Mouse (Mus musculus) myocyte (in vitro differentiated cells): Measurements from ENCODE around the gene Dct. TPM values are rescaled to one million over a fixed set of nuclear protein-coding genes. Genes with fewer than 3 reads are reported as not detected.

Experiments used
- H3K27me3 ChIP-seq: one replicate; pipeline ENCODE4 v1.6.1; 2011; ENCODE audit not compliant: control insufficient read depth, insufficient read depth, insufficient read length
- H3K36me3 ChIP-seq: one replicate; pipeline ENCODE4 v1.6.1; 2011; ENCODE audit not compliant: control insufficient read depth, insufficient read depth
- H3K4me2 ChIP-seq: one replicate; pipeline ENCODE4 v1.6.1; 2011; ENCODE audit warnings: low read depth, control low read depth
- H3K4me3 ChIP-seq: one replicate; pipeline ENCODE4 v1.5.1; 2011; ENCODE audit warnings: mild to moderate bottlenecking, control low read depth, moderate library complexity
- H3K79me2 ChIP-seq: one replicate; pipeline ENCODE4 v1.6.1; 2011; ENCODE audit not compliant: control insufficient read depth, insufficient read depth
- H3ac ChIP-seq: one replicate; pipeline ENCODE4 v1.6.1; 2011; ENCODE audit not compliant: control insufficient read depth, insufficient read length
- CEBPB ChIP-seq: IDR thresholded peaks from 2 replicates; pipeline ENCODE4 v1.6.1; 2011; ENCODE audit warnings: mild to moderate bottlenecking, moderate library complexity; ENCODE audit not compliant: poor library complexity, insufficient read depth, severe bottlenecking
- E2F4 ChIP-seq: IDR thresholded peaks from one replicate; pipeline ENCODE4 v1.6.1; 2011; ENCODE audit warnings: mild to moderate bottlenecking, control low read depth, moderate library complexity; ENCODE audit not compliant: insufficient read depth
- MAX ChIP-seq: IDR thresholded peaks from one replicate; pipeline ENCODE4 v1.6.1; 2011; ENCODE audit warnings: low read depth, mild to moderate bottlenecking, control low read depth
- MYOD1 ChIP-seq, 3 experiments: IDR thresholded peaks; one replicate each; pipeline ENCODE4 v1.6.1; 2011; ENCODE audit warnings: control low read depth in 2 of 3, low read depth in 2 of 3, mild to moderate bottlenecking in 2 of 3, moderate library complexity in 1 of 3; ENCODE audit not compliant: insufficient read length in 2 of 3, control insufficient read depth in 1 of 3
- MYOG ChIP-seq, 3 experiments: IDR thresholded peaks; one replicate each; pipeline ENCODE4 v1.6.1; 2011; ENCODE audit warnings: control low read depth in 2 of 3, low read depth in 2 of 3, mild to moderate bottlenecking in 2 of 3; ENCODE audit not compliant: insufficient read length in 2 of 3, control insufficient read depth in 1 of 3, insufficient read depth in 1 of 3
- POLR2A ChIP-seq: IDR thresholded peaks from one replicate; pipeline ENCODE4 v1.6.1; 2011; ENCODE audit warnings: low read depth, mild to moderate bottlenecking, control low read depth, moderate library complexity; ENCODE audit not compliant: insufficient read length
- POLR2AphosphoS2 ChIP-seq: IDR thresholded peaks from one replicate; pipeline ENCODE4 v1.6.1; 2011; ENCODE audit warnings: low read depth, control low read depth; ENCODE audit not compliant: insufficient read length
- REST ChIP-seq: IDR thresholded peaks from one replicate; pipeline ENCODE4 v1.6.1; 2011; ENCODE audit warnings: mild to moderate bottlenecking, control low read depth, moderate library complexity; ENCODE audit not compliant: insufficient read depth, insufficient read length
- SRF ChIP-seq: IDR thresholded peaks from one replicate; pipeline ENCODE4 v1.6.1; 2011; ENCODE audit warnings: low read depth; ENCODE audit not compliant: control insufficient read depth, insufficient read length
- TCF12 ChIP-seq: IDR thresholded peaks from one replicate; pipeline ENCODE4 v1.6.1; 2011; ENCODE audit warnings: mild to moderate bottlenecking, control low read depth; ENCODE audit not compliant: poor library complexity, insufficient read depth, severe bottlenecking
- TCF3 ChIP-seq: IDR thresholded peaks from one replicate; pipeline ENCODE4 v1.6.1; 2011; ENCODE audit warnings: low read depth, control low read depth; ENCODE audit not compliant: insufficient read length
- USF1 ChIP-seq: IDR thresholded peaks from one replicate; pipeline ENCODE4 v1.6.1; 2011; ENCODE audit warnings: low read depth, mild to moderate bottlenecking, control low read depth, moderate library complexity
- polyA plus RNA-seq: library from polyadenylated mRNA; unstranded; fragments of >200 nt; fragmentation: generic; extraction: Trizol; gene quantifications from one replicate; pipeline ENCODE4 v1.2.1, GENCODE M21; 2012; ENCODE audit warnings: missing spikeins

The Dct gene
- polyA plus RNA-seq, 1 experiment = 0.01 TPM

GRCm38 (mm10) chr14:118050431-118050830, 1.6 kb downstream of the Dct start:
- no peak overlapping the region for H3K4me2 ChIP-seq
- H3K36me3 ChIP-seq = no peaks in the 10 kb centered on the region
- TF ChIP-seq MYOG (IDR thresholded peaks at IDR 0.05; ENCODE audit: control insufficient read depth in 1 of 3, insufficient read depth in 1 of 3, insufficient read length in 2 of 3, low read depth in 2 of 3) (no peak), REST (no peak)
- no peak overlapping the region for H3K4me3 ChIP-seq
- H3ac ChIP-seq = no peak overlapping the region
- no peaks in the 10 kb centered on the region for H3K79me2 ChIP-seq
- H3K27me3 ChIP-seq = peaks cover 19% of the 10 kb centered on the region

GRCm38 (mm10) chr14:118049648-118050238, 2.3 kb downstream of the Dct start:
- TF ChIP-seq USF1 (no peak), SRF (no peak)
- Histone ChIP-seq H3K4me2 (no peak overlapping the region), H3ac (no peak overlapping the region), H3K79me2 (no peaks in the 10 kb centered on the region), H3K4me3 (no peak overlapping the region), H3K27me3 (peaks cover 19% of the 10 kb centered on the region), H3K36me3 (no peaks in the 10 kb centered on the region)

- no peaks in the 10 kb centered on the region for H3K36me3 ChIP-seq
- no peak overlapping the region for H3ac ChIP-seq
- TF ChIP-seq REST = no peak
- no peak for TF ChIP-seq SRF
- no peak overlapping the region for H3K4me2 ChIP-seq
- H3K79me2 ChIP-seq = no peaks in the 10 kb centered on the region
- H3K27me3 ChIP-seq = peaks cover 4% of the 10 kb centered on the region
- no peak overlapping the region for H3K4me3 ChIP-seq
Measured at GRCm38 (mm10) chr14:118042963-118043362, 9.1 kb downstream of the Dct start.

GRCm38 (mm10) chr14:118042066-118042762, 9.8 kb downstream of the Dct start:
- peaks cover 3% of the 10 kb centered on the region for H3K27me3 ChIP-seq
- no peaks in the 10 kb centered on the region for H3K79me2 ChIP-seq
- TF ChIP-seq MYOG (IDR thresholded peaks at IDR 0.05; ENCODE audit: control insufficient read depth in 1 of 3, insufficient read depth in 1 of 3, insufficient read length in 2 of 3, low read depth in 2 of 3) (no peak), MAX (no peak), USF1 (no peak)
- H3K4me2 ChIP-seq = no peak overlapping the region
- no peak overlapping the region for H3K4me3 ChIP-seq
- H3ac ChIP-seq = no peak overlapping the region
- no peaks in the 10 kb centered on the region for H3K36me3 ChIP-seq

- Histone ChIP-seq H3K4me2 (no peak overlapping the region), H3K79me2 (no peaks in the 10 kb centered on the region), H3ac (no peak overlapping the region), H3K36me3 (no peaks in the 10 kb centered on the region), H3K4me3 (no peak overlapping the region), H3K27me3 (no peaks in the 10 kb centered on the region)
- TF ChIP-seq TCF3 = no peak
Measured at GRCm38 (mm10) chr14:118040550-118041250, 11.3 kb downstream of the Dct start.

GRCm38 (mm10) chr14:118039074-118039473, 13.0 kb downstream of the Dct start:
- Histone ChIP-seq H3K79me2 (no peaks in the 10 kb centered on the region), H3K36me3 (no peaks in the 10 kb centered on the region)
- TF ChIP-seq MAX (no peak), MYOD1 (IDR thresholded peaks at IDR 0.05; ENCODE audit: control insufficient read depth in 1 of 3, insufficient read length in 2 of 3, low read depth in 2 of 3) (no peak), E2F4 (no peak), TCF3 (no peak), MYOG (IDR thresholded peaks at IDR 0.05; ENCODE audit: control insufficient read depth in 1 of 3, insufficient read depth in 1 of 3, insufficient read length in 2 of 3, low read depth in 2 of 3) (no peak), POLR2AphosphoS2 (no peak), CEBPB (no peak), TCF12 (no peak), POLR2A (no peak)

More at GRCm38 (mm10) chr14:118039074-118039473, 13.0 kb downstream of the Dct start:
- H3K4me2 ChIP-seq = no peak overlapping the region
- H3K4me3 ChIP-seq = no peak overlapping the region
- H3K27me3 ChIP-seq = no peaks in the 10 kb centered on the region
- H3ac ChIP-seq = no peak overlapping the region
